ENCODE assay signal across 25 mouse cellular contexts in the genomic region with DNA sequence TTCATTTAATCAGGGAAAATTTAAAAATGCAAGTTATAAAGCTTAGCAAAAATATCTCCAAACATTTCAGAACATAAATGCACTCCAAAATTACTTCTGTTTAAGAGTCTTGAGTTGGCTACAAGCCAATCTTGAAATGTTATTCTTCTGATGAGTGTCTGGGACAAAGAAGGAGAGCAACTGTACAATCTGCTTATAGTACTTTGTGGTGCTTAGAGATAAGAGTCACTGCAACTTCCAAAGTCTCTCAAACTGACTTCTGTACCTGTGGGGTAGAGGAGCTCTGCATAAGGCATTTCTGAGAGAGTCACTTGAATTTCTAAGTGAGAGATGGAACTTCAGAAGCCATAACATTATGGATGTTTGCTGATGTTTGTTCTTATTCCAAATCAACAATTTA.
"Had no signal": no experiment of that assay in that cellular context is flagged by ENCODE, and none has a peak within 500 bp of the region (broad histone marks: within the 10 kb centered on the region; RNA-seq: fewer than 3 reads in every experiment).

No protein-coding gene starts in this region.

- H3K36me3 ChIP-seq: heart, embryonic 10.5 days; heart, embryonic 12.5 days; hindbrain, embryonic 10.5 days; hindbrain, embryonic 12.5 days; intestine, embryonic 15.5 days; limb, embryonic 10.5 days; limb, embryonic 12.5 days had no signal

- DNase-seq: gastrocnemius, adult 2 months; gastrocnemius, postnatal 10 days; gastrocnemius, postnatal 25 days; heart, adult 18-20 months; heart, postnatal 10 days; heart, postnatal 4 days; kidney, adult 18-20 months; kidney, adult 8-10 months; kidney, postnatal 10 days; kidney, postnatal 25 days; kidney, postnatal 4 days; liver had no signal

- H3K9me3 ChIP-seq: heart, embryonic 10.5 days; heart, embryonic 12.5 days; hindbrain, embryonic 10.5 days; hindbrain, embryonic 12.5 days; intestine, embryonic 15.5 days; limb, embryonic 10.5 days; limb, embryonic 12.5 days had no signal

- ATAC-seq: hindbrain, embryonic 16.5 days; inflammation-experienced regulatory T-cells, adult 6 months; intestine, embryonic 15.5 days; intestine, postnatal 0 days had no signal

- H3K4me1 ChIP-seq: heart, embryonic 10.5 days; heart, embryonic 12.5 days; intestine, embryonic 15.5 days had no signal

- H3K27ac ChIP-seq: gastrocnemius, adult 2 months; heart, embryonic 10.5 days; hindbrain, embryonic 10.5 days; hindbrain, embryonic 12.5 days; hindbrain, embryonic 14.5 days; intestine, embryonic 15.5 days; layer of hippocampus, adult 2 months; left cerebral cortex, adult 2 months; limb, embryonic 10.5 days; limb, embryonic 12.5 days had no signal

- H3K4me2 ChIP-seq: heart, embryonic 12.5 days; hindbrain, embryonic 12.5 days; hindbrain, embryonic 14.5 days; intestine, embryonic 15.5 days; limb, embryonic 12.5 days had no signal

- H3K4me3 ChIP-seq: gastrocnemius, adult 2 months; heart, embryonic 10.5 days; heart, embryonic 12.5 days; hindbrain, embryonic 10.5 days; hindbrain, embryonic 12.5 days; intestine, embryonic 15.5 days; layer of hippocampus, adult 2 months; left cerebral cortex, adult 2 months; limb, embryonic 10.5 days; limb, embryonic 12.5 days had no signal

- H3K9ac ChIP-seq: heart, embryonic 12.5 days; hindbrain, embryonic 12.5 days; hindbrain, embryonic 14.5 days; intestine, embryonic 15.5 days; limb, embryonic 12.5 days had no signal

- H3K27me3 ChIP-seq: heart, embryonic 12.5 days; hindbrain, embryonic 12.5 days; intestine, embryonic 15.5 days; limb, embryonic 12.5 days had no signal
